Mouse (Mus musculus): ENCODE results near the gene Gata2. TPM values are rescaled to one million over a fixed set of nuclear protein-coding genes. Genes with fewer than 3 reads are reported as not detected.

The Gata2 gene
- polyA plus RNA-seq, 1 experiment from 2014 or later = 18.6 TPM

DNA sequence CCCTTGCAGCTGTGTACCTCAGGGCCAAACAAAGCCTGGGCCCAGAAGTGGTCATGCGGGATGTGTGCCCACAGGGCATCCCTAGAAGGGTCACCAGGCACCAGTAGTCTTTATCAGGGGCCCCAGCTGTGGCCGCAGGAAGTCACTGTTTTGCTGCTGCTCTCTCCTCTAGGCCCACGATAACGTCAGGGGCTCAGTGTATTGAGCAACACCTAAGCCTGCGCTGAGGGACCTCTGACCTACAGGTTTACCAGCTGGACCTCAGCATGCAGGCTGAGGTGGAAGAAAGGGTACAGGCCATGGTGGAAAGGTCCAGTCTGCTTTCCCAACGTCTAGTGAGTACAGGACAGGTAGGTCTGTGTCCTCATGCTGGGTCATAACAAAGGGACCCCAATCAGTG is 60.4 kb downstream of the Gata2 start:
- Histone ChIP-seq H3K27me3 (ENCODE audit: control insufficient read depth, insufficient read depth, low read length) (0 out of 2 replicates have a peak, but pooled peaks cover 4% of the 10 kb centered on the region), H3K9me3 (ENCODE audit: control insufficient read depth, low read length) (no peaks in the 10 kb centered on the region), H3K9ac (ENCODE audit: low read length) (no peak overlapping the region), H3K36me3 (ENCODE audit: control insufficient read depth, insufficient read depth, low read length) (0 out of 2 replicates have a peak, but pooled peaks cover 5% of the 10 kb centered on the region), H3K4me1 (ENCODE audit: control insufficient read depth in 2 of 2, insufficient read depth in 2 of 2, low read length in 2 of 2) (peaks cover 9 to 17% of the 10 kb centered on the region in 2 experiments; a peak in 3 of 4 replicates), H3K4me3 (ENCODE audit: control insufficient read depth in 1 of 2, insufficient read depth in 1 of 2, low read depth in 1 of 2, low read length in 2 of 2) (no peak overlapping the region), H3K4me2 (ENCODE audit: low read length) (no peak overlapping the region), H3K27ac (replicated peaks in 1 of 2; ENCODE audit: control insufficient read depth in 1 of 2, insufficient read depth in 1 of 2, low read depth in 2 of 2, low read length in 2 of 2) (no peak overlapping the region)
- 50% methylated on average over 6 of the region's 6 CpGs for WGBS
- ATAC-seq (ENCODE audit: insufficient number of reproducible peaks, insufficient read depth, low FRiP score, low read depth) = no peak

DNA sequence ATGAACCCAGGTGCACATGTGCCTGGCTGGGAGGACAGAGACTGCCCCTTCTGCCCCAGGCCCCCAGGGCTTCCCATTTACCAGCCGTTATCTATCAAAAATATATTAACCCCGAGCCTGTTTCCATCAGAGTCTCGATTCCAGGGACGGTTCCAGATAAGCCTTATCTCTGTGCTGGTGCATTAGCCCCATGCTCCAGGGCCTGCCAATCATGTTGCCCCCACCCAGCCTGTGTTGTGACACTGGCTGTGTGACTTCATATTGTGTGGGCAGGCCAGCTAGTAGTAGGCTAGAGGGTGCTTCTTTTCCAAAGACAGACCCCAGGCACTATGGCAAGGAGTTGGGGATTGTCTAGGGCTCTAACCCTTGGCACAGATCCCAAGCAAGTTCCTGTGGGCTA is 61.7 kb downstream of the Gata2 start:
- H3K4me3 ChIP-seq (ENCODE audit: control insufficient read depth in 1 of 2, insufficient read depth in 1 of 2, low read depth in 1 of 2, low read length in 2 of 2) = no peak overlapping the region
- no peak for ATAC-seq (ENCODE audit: insufficient number of reproducible peaks, insufficient read depth, low FRiP score, low read depth)
- H3K27ac ChIP-seq (replicated peaks in 1 of 2; ENCODE audit: control insufficient read depth in 1 of 2, insufficient read depth in 1 of 2, low read depth in 2 of 2, low read length in 2 of 2) = no peak overlapping the region
- peaks cover 9 to 17% of the 10 kb centered on the region in 2 experiments; a peak in 3 of 4 replicates for H3K4me1 ChIP-seq (ENCODE audit: control insufficient read depth in 2 of 2, insufficient read depth in 2 of 2, low read length in 2 of 2)
- H3K27me3 ChIP-seq (ENCODE audit: control insufficient read depth, insufficient read depth, low read length) = 0 out of 2 replicates have a peak, but pooled peaks cover 4% of the 10 kb centered on the region
- H3K9me3 ChIP-seq (ENCODE audit: control insufficient read depth, low read length) = no peaks in the 10 kb centered on the region
- no peak overlapping the region for H3K4me2 ChIP-seq (ENCODE audit: low read length)
- H3K36me3 ChIP-seq (ENCODE audit: control insufficient read depth, insufficient read depth, low read length) = 0 out of 2 replicates have a peak, but pooled peaks cover 5% of the 10 kb centered on the region
- no peak overlapping the region for H3K9ac ChIP-seq (ENCODE audit: low read length)
- 12% methylated on average over 4 of the region's 4 CpGs for WGBS

Other genes starting within 250 kb of the Gata2 start
- gene H1fx, start 212.3 kb upstream of the Gata2 start, polyA plus RNA-seq (2014; fragmentation: Nextera tagmentation; extraction: Ambion mirVana) = 22.0 and 33.0 TPM in 2 replicates
- 234 and 241 TPM in 2 replicates for gene Rab7, start 148.6 kb upstream of the Gata2 start, polyA plus RNA-seq (2014; fragmentation: Nextera tagmentation; extraction: Ambion mirVana)
- gene Rpn1, start 109.4 kb upstream of the Gata2 start, polyA plus RNA-seq (2014; fragmentation: Nextera tagmentation; extraction: Ambion mirVana) = 179 and 180 TPM in 2 replicates
- gene Dnajb8, start 28.4 kb downstream of the Gata2 start, polyA plus RNA-seq (2014; fragmentation: Nextera tagmentation; extraction: Ambion mirVana) = not detected in 2 replicates